Mouse (Mus musculus) left cerebral cortex, adult 2 months (tissue): Measurements from ENCODE around the gene Rasa4. TPM values are rescaled to one million over a fixed set of nuclear protein-coding genes. Genes with fewer than 3 reads are reported as not detected.
A peak's percentile ranks its signal among the peaks of the same experiment; 100 is the strongest.
"Not testable (repeated sequence)": the region's sequence is repeated elsewhere in the genome, so short reads cannot be mapped to it uniquely, and the experiment has no call there.

Experiments used
- DNase-seq, 2 experiments: peaks; one replicate each; pipeline ENCODE4 v3.0.0; 2021 to 2022; ENCODE audit warnings: low spot score in 2 of 2, mixed read lengths in 1 of 2; ENCODE audit errors: extremely low spot score in 1 of 2
- H3K27ac ChIP-seq: fragments of 200-600 bp; 2 replicates; pipeline ENCODE4 v1.8.1; 2022
- H3K4me3 ChIP-seq: fragments of 200-600 bp; 2 replicates; pipeline ENCODE4 v1.8.1; 2022
- CTCF ChIP-seq: fragments of 200-600 bp; IDR thresholded peaks from 2 replicates; pipeline ENCODE4 v1.8.1; 2022; ENCODE audit warnings: antibody characterized with exemption, mild to moderate bottlenecking, moderate library complexity
- intact Hi-C: fragments of 180-260 bp; cut with DNase I; formaldehyde crosslinking; loops from one replicate; pipeline ENCODE4 v1.15.1; 2025
- total RNA-seq, 2 experiments: library from RNA; stranded (reverse); gene quantifications; 2 replicates each; pipeline ENCODE4 v1.2.3; 2021

The Rasa4 gene
- total RNA-seq, 2 experiments from 2014 or later, result 5.4 to 5.8 TPM

DNA sequence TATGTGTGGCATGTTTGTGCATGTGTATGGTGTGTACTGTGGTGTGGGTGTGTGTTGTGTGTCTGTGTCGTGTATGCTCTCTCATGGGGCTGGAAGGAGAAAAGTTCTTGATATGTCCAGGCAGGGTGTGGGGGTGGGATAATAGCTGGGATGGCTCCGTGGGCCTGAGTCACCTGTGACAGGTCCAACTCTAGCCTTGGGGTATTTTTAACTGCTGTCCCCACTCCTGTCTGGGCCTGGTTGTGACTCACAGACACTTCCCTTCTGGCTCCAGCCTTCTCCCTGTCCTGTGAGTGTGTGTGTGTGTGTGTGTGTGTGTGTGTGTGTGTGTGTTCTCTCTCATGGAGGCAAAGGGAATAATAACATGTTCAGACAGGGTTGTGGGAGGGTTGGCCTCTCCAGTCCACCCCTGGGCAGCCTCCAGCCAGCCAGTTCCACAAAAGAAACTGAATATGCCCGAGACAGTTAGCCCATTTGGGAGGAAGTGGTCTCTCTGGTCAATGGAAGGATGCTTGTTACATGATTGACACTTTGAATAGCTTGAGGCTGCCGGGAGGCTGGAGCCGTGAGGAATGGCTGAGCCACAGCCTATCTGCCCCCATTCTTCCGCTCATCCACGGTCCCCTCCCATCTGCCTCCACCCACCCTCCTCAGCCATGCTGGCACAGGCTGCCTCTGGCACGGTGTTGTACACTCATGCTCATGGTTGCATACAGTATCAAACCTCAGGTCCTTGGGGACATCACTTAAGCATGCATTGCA, 10.7 kb downstream of the Rasa4 start:
- Histone ChIP-seq H3K27ac (no peak overlapping the region), H3K4me3 (no peak overlapping the region)
- DNase-seq, result peak in 1 of 2 experiments; percentile 43
- intact Hi-C loops, result no loop called here
- no peak for TF ChIP-seq CTCF

DNA sequence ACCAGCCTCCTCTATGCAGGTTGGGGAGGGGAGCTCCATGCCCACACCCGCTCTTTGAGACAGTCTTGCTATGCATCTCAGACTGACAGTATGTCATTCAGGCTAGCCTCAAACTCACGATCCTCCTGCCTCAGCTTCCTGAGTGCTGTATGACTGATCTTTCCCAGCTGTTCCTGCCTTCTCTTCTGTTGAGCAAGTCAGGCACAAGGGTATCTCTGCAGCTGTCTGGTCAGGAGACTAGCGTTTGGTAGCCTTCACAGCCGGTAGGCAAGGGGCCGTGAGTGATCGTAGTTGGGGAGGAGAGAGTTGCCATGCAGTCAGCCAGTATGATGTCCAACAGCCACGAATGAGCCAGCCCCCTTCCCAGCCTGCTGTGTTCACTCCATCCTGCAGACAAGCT, 11.4 kb downstream of the Rasa4 start:
- no peak overlapping the region for H3K4me3 ChIP-seq
- intact Hi-C loops, result no loop called here
- no peak overlapping the region for H3K27ac ChIP-seq
- TF ChIP-seq CTCF, result no peak
- no peak for DNase-seq

DNA sequence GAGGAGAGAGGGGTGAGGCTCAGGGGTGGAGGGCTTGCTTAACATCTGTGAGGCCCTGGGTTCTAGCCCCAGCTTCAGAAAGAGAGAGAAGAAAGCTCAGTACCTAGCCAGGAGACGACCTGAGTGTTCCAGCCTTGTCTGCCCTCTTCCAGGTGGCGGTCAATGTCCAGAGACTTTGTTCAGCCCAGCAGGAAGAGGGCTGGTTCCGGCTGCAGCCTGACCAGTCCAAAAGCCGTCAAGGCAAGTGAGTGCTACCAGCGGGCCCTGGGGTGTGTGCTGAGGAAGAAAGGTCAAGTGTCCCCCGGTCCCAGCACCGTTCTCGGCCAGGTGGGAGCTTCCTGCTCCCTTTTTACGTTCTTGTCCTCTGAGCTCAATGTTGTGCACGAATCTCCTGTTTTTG, 14.8 kb downstream of the Rasa4 start:
- no peak for DNase-seq
- intact Hi-C loops, result no loop called here
- Histone ChIP-seq H3K4me3 (no peak overlapping the region), H3K27ac (no peak overlapping the region)
- TF ChIP-seq CTCF, result no peak

DNA sequence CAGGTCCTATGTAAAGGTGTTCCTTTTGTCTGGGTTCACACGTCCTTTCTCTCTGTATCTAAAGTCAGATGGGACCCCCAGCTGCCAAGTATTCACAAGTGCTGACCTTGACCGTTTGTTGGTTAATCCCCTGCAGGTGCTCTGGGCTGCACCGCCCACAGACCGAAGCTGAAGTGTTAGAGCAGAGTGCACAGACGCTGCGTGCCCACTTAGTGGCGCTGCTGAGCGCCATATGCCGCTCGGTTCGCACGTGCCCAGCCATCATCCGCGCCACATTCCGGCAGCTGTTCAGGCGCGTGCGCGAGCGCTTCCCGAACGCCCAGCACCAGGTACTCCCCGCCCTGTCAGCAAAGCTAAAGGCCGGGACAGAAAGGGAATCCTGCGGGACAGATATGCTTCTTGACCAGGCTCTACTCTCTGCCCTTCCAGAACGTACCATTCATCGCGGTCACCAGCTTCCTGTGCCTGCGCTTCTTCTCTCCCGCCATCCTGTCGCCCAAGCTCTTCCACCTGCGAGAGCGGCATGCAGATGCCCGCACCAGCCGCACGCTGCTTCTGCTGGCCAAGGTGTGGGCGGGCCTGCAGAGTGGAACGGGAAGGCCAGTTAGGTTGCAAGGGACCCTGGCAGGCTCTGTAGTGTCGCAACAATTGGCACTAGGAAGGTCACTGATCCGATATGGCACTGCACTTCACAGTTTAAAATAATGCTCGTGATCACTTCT, 18.5 kb downstream of the Rasa4 start:
- intact Hi-C loops, result no loop called here
- peak overlapping the region; percentile 34 for H3K4me3 ChIP-seq
- H3K27ac ChIP-seq, result peak overlapping the region; percentile 18; the same call in 1 of the 2 replicates
- DNase-seq, result peak; percentile 74 to 78
- peak; percentile 92 for TF ChIP-seq CTCF

DNA sequence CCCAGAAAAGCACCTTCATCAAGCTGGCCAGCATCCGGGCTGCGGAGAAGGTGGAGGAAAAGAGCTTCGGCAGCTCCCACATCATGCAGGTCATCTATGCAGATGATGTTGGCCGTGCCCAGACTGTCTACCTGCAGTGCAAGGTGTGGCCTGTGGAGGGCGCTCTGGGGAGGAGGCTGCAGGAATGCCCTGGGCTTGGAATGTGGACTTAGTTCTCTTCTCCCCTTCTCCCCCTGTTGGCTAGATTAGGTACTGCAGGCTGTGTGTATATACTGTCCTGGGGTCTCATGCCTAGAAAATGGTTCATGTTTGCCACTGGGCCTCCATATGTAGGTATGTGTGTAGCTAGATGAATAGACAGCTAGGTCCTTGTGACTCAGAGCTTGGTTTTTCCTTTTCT, 20.8 kb downstream of the Rasa4 start:
- intact Hi-C loops, result no loop called here
- Histone ChIP-seq H3K27ac (no peak overlapping the region), H3K4me3 (no peak overlapping the region)
- DNase-seq, result no peak
- TF ChIP-seq CTCF, result peak; percentile 43

DNA sequence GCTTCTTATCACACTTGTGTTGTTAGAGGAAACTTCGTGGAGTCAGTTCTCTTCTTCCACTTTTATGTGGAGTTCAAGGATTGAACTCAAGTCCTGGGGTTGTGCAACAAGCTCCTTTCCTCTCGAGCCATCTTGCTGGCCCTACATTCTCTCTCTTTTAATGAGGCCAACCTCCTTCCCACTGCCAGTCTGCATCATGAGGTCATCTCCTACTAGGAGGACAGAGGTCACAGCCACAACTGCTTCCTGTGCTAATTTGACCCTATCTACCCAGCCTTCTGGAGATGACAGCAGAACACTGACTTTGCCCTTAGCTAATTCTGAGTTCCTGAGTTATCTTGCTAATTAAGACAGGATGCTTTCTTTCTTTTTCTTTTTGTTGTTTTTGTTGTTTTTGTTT, 24.8 kb downstream of the Rasa4 start:
- no peak for TF ChIP-seq CTCF
- intact Hi-C loops, result no loop called here
- DNase-seq, result no peak

DNA sequence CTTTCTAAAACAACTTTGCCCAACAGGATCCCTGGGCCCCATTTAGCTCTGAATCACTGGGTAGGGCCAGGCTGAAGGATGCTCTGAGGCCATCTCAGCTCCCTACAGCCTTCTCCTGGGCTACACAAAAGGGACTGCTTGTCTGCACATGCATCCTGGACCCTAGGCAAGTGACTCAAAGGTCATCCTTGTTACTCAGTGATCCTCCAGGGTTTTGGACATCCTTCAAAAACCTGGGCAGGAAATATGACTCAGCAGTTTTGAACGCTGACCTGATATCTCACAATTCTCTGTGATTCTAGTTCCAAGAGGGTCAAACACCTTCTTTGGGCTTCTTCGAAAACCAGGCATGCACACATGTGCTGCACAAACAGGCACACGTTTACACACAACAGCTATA, 25.3 kb downstream of the Rasa4 start:
- H3K27ac ChIP-seq, result no peak overlapping the region
- H3K4me3 ChIP-seq, result no peak overlapping the region
- no peak for DNase-seq
- intact Hi-C loops, result no loop called here
- no peak for TF ChIP-seq CTCF

More for the DNA sequence above, 24.8 kb downstream of the Rasa4 start:
- Histone ChIP-seq H3K27ac (no peak overlapping the region), H3K4me3 (no peak overlapping the region)

DNA sequence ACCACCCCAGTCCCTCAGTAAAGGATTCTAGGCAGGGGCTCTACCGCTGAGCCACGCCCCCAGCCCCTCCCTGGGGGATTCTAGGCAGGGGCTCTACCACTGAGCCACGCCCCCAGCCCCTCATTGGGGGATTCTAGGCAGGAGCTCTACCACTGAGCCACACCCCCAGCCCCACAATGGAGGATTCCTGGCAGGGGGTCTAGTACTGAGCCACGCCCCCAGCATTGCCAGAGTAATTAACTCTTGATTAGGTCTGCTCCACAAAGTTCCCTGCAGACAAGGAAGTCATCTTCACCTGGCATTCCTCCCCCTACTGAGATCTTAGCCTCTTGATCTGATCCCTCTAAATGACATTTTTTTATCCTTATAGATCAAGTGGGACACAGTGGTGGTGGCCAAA, 29.8 kb downstream of the Rasa4 start:
- H3K4me3 ChIP-seq, H3K27ac ChIP-seq, intact Hi-C loops, DNase-seq: not testable (repeated sequence)

DNA sequence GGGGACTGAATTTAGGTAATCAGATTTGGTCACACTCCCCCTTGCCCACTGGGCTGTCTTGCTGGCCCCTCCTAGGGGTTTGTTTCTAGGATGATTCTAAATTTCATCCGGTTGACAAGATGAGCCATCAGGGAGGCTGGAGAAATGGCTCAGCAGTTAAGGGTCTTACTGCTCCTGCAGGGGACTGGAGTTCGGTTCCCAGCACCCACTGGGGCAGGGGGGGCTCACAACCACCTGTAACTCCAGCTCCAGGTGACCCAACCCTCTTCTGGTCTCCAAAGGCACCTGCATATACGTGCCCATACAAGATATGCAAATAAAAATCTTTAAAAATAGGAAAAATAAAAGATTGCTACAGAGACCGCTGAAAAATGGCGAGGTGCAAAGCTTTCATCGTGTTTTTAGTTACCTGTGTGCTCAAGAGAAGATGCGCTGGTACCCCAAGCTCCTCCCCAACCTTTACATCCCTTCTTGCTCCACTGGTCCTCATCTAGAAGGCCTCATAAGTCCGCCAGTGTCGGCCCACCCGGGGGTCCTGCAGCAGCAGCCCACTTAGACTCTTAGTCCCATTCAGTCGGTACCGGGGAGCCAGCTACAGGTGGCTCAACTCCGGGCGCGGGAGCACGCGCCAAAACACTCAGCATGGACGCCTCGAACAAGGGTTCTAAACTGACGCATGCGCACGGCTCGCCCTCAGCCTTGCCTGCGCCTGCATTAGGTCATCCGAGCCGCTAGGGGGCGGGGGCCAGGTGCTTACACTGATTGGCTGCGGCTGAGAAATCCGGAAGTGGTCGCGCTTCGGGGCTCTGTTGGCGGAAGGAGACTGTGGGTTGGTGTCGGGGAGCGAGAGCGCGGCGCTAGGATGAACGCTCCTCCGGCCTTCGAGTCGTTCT, 32.4 kb downstream of the Rasa4 start, which contains the start of gene Polr2j:
Polr2j (plus strand) TSS at position 741 of the 893 bp plus-strand sequence.
- Histone ChIP-seq H3K27ac (peak within 1 kb of the TSS; percentile 88), H3K4me3 (peak within 1 kb of the TSS; percentile 96)
- DNase-seq, result peak; percentile 96 to 98
- TF ChIP-seq CTCF, result peak; percentile 99
- intact Hi-C loops, result loop anchor here (1.0 kb wide), 1 partner anchor 20 kb away; the partner anchor contains the start of genes Alkbh4 and Lrwd1

DNA sequence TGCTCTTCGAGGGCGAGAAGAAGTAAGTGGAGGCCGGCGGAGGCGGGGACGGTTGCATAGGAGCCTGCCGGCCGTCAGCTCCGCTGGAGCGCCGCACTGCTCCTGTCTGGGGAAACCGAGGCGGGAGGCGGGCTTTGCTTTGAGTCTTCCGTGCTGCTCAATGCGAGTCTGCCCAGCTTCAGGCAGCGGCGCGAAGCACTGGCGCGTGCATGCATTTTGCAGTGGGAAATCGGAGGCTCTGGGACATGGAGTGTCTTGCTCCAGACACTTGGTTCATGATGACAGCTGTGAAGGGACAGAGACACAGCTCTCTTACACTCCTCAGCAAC, 33.0 kb downstream of the Rasa4 start:
- intact Hi-C loops, result loop anchor here (1.0 kb wide), 1 partner anchor 20 kb away; the partner anchor contains the start of genes Alkbh4 and Lrwd1
- peak overlapping the region; percentile 96 for H3K4me3 ChIP-seq

DNA sequence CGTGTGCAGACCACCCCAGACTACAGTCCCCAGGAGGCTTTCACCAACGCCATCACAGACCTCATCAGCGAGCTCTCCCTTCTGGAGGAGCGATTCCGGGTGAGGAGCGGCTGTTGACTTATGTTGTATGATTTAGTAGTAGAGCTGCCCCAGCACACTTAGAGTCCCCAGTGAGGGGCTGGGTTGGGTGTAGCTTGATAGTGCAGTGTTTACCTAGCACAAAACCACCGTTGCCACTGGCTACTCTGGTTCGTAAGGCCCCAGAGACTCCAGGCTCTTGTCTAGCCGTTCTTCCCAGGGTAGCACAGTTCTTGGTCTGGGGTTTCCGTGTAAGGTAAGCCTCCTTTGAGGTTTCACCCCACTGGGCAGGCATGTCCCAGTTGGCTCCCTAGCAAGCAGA, 38.4 kb downstream of the Rasa4 start:
- H3K4me3 ChIP-seq, result no peak overlapping the region
- H3K27ac ChIP-seq, result no peak overlapping the region
- TF ChIP-seq CTCF, result no peak
- no peak for DNase-seq
- intact Hi-C loops, result no loop called here

More for the DNA sequence above, 33.0 kb downstream of the Rasa4 start:
- TF ChIP-seq CTCF, result no peak
- no peak for DNase-seq
- peak overlapping the region; percentile 88 for H3K27ac ChIP-seq
